Mouse (Mus musculus): Measurements from ENCODE around the gene Midn.

The Midn gene

GRCm38 (mm10) chr10:80129846-80130245, 18.2 kb upstream of the Midn start:
- no peak for DNase-seq (ENCODE audit: low read depth, low spot score)

DNA sequence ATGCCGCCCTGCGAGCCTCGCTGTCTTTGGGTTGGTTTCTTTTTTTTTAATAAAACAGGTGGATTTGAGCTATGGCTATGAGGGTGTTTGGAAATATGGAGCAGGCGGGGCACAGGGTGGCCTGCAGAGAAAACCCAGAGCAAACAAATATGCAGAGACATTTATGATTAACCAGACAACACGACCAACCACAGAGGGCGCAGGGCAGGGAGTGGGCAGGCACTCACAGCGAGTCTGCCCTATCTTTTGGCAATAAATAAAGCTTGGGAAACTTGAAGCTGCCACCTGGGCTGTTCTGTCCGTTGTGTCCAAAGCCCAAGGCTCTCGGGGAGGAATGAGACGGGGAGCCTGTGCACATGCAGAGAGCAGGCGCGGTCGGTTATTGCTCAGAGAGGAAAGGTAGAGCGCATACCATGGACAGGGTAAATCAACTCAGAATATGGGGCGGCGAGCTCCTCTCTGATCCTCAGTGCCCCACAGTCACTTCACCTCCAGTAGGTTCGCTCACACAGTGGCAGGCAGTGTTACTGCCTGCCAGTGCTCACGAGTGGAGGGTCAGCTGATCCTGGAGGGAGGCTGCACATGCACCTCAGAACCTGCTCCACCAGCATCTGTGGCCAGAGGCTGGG, 17.6 kb upstream of the Midn start:
- no peak for DNase-seq (ENCODE audit: low read depth, low spot score)

DNA sequence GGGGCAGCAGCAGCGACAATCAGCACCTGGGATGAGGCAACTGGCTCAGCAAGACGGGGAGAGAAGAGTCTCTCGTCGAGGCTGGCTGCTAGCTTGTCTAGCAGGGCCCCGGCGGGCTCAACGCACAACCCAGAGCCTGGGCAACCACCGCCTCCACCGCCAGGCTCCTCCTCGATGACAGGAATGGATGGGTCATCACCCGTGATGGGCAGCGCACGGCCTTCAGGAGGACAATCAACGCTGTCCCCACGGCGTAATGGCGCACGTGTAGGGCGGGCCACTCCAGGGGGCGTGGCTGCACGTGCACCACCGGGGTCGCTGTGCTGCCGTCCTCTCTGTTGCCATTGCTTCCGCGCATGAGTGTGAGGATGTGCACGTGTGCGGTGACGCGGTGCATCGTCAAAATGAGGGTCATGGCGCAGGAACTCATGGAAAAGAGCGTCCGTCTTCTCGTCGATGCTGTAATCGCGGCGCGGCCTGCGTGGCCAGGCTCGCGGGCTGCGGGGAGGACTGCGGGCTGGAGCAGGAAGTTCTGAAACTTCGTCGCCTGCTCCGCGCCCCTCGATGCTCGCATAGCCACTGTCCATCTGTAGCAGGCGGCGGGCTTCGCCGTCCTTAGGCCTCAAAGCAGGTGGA, 16.6 kb upstream of the Midn start:
- DNase-seq (ENCODE audit: low read depth, low spot score), result no peak

GRCm38 (mm10) chr10:80131952-80132350, 16.1 kb upstream of the Midn start:
- DNase-seq (ENCODE audit: low read depth, low spot score), result no peak

GRCm38 (mm10) chr10:80133226-80133849, 14.7 kb upstream of the Midn start:
- DNase-seq (ENCODE audit: low read depth, low spot score), result peak; percentile 71

- DNase-seq (ENCODE audit: low read depth, low spot score), result no peak
These were observed 13.7 kb upstream of the Midn start for GRCm38 (mm10) chr10:80134421-80134820.

DNA sequence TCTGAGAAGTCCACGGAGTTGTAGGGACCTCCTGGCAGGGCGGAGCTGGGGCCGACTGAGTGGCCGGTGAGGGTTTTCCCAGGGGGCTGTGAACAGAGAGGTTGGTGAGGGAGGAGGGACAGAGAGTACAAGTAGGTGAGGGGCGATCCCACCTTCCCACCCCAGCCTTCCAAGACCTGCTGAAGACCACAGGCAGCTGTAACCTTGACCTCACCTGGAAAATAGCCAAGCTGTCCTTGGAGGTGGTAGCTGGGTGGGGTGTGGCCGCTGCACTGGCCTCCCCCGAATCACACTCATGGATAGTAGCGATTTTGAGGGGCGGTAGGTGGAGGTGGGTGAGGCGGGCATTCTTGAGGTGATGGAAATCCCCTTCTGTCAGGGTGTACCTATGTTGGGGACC, 12.9 kb upstream of the Midn start:
- DNase-seq (ENCODE audit: low read depth, low spot score), result no peak

DNA sequence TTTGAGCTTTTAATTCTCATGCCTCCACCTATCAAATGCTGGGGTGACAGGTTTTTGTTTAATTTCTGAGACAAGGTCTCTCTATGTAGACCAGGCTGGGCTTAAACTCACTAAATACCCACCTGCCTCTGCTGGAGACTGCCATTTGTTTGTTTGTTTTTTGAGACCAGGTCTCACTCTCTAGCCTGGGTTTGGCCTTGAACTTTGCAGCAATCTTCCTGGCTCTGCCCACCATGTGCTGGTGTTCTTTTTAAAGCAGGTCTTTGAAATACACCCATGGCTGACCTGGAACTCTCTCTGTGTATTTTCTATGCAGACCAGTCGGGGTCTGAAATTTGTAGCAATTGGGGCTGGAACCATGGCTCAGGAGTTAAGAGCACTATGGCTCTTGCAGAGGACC, 12.4 kb upstream of the Midn start:
- no peak for DNase-seq (ENCODE audit: low read depth, low spot score)

GRCm38 (mm10) chr10:80136179-80136951, 11.7 kb upstream of the Midn start:
- DNase-seq (ENCODE audit: low read depth, low spot score), result no peak

- DNase-seq (ENCODE audit: low read depth, low spot score), result no peak
These were observed 11.0 kb upstream of the Midn start for GRCm38 (mm10) chr10:80136952-80137625.

DNA sequence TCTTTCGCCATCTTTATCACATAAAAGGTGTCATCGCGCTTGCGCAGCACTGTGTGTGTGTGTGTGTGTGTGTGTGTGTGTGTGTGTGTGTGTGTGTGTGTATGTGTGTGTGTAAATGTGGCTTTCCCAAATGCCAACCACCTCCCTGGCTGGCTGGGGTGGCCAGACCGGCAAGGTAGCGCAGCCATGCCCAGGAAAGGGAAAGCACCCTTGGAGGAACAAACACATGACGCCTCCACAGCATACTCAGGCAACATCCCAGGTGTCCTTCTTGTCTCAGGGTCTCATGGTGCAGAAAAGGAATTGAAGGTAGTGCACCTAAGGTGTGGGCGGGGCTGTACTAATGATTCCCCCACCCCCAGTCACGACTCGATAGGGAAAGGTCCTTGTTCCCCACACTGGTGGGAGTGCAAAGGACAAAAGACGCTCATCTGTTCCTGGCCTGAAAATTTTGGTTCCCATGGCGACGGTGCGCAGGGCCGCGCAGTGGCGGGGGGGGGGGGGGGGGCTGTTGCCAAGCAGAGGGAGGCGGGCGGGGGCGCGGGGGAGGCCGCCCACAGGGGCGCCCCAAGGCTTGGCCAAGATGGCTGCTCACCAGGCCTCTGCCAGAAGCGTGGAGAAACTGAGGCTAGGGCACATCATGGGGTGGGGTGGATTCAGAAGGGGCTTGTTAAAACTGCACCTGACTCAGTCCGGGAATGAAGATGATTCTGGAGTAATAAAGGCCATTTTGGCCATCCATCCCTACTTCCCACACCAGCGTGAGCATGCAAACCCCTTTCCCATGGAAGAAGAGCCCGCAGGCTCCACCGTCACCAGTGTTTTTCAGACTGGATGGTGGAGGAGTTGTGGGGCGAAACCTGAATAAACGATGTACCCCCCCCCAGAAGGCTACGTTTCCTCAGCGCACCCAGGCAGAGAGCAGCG, 10.2 kb upstream of the Midn start:
- DNase-seq (ENCODE audit: low read depth, low spot score), result no peak

DNA sequence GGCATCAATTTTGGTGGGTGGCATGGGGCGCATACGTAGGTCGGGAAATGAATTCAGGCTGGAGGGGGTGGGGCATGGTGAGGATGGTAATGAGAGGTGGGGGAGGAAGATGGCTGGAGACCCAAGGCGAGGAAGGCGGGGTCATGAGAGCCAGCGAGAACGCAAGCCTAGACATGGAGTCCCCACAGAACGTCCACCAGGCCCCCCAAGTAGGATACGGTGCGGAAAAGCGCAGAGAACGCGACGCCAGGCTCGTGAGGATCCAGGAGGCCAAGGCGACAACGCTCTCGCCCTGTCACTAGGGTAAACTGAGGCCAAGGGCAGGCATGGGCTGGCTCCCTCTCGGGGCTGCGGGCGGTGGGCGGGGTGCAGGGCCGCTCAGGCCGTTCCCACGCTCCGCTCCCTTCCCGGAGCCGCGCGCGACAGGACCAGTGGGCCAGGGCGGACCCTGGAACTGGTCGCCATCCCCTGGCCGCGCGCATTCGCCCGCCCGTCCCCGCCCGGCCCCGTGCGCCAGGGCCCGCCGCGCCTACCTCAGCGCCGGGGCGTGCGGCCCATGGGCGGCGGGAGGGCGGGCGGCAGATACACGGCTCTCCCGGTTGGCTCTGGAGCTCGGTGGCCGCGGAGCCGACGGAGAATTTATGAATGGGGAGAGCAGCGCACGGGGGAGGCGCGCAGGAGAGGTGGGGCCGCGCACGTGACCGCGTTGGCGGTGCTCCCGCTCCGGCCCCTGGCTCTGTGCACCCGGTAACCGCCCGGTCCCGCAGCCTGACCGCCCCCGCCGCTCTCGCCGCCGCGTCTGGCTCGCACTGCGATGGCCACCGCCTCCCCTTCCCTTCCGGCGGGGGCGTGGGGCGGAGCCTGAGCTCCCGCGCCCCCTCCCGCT, 9.3 kb upstream of the Midn start, which contains the start of gene Atp5d:
Atp5d (plus strand) TSS at position 80 of the 886 bp plus-strand sequence.
- DNase-seq (ENCODE audit: low read depth, low spot score), result no peak

GRCm38 (mm10) chr10:80139439-80139775, 8.7 kb upstream of the Midn start:
- no peak for DNase-seq (ENCODE audit: low read depth, low spot score)

DNA sequence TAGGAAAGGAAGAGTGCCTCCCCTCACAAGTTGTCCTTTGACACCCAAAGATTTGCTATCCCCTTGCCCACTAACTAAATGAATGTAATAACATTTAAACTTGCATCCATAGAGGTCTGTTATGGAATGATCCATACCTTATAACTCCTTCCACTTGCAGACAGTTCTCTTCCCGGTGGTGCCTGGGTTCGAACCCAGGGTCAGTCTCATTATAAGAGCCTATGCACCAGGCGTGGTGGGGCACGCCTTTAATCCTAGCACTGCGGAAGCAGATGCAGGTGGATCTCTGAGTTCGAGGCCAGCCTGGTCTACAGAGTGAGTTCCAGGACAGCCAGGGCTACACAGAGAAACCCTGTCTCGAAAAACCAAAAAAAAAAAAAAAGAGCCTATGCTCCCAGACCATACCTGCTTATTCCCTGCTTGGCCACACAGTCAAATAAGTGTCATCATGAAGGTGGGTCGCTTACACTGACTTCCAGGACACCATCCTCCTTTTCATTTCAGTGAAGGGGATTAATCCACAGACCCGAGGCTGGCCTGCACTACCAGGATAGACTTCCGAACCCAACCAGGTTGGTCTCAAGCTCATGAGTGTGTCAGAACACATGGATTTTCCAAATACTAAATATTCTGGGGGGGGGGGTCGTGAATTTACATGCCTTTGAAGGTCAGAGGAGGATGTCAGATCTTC, 8.0 kb upstream of the Midn start:
- DNase-seq (ENCODE audit: low read depth, low spot score), result no peak

- DNase-seq (ENCODE audit: low read depth, low spot score), result no peak
These were observed 7.4 kb upstream of the Midn start, which contains the start of gene Cbarp for GRCm38 (mm10) chr10:80140666-80141035. Cbarp (minus strand) TSS chr10:80140835.

DNA sequence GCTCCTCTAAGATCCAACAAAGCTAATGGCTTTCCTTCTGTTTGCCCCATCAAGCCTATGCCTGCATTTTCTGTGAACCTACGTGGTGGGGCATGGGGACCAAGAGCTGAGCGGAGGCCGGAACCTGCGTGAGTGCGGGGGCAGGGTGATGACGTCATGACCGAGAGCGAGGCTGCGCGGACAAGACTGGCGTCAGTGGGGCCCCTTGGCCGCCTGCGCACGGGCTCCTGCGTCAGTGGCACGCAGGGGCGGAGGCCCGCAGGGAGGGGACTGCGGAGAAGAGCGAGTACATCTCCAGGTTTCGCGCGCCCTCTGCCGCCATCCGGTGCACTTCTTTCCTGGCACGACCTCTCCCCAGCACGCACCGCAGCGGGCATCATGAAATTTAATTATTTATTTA, 6.8 kb upstream of the Midn start:
- peak; percentile 97 for DNase-seq (ENCODE audit: low read depth, low spot score)

- DNase-seq (ENCODE audit: low read depth, low spot score), result peak; percentile 98
These were observed 6.1 kb upstream of the Midn start for GRCm38 (mm10) chr10:80141786-80142529.

DNA sequence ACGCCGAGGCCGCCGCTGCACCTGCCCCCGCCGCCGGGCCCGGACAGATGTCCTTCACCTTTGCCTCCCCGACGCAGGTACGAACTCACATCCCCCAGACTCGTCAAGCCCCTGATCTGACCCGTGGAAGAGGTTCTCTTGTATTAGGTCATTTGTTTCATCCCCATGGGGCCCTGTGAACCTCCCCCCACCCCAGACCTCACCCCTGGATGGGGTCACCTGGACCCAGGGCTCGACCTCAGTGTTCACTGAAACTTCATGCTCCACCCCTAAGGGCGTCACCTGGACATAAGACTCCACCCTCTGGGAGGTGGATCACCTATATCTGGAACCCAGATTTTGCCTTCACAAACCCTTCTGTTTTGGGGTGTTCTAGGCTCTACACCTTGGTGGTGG, 5.5 kb upstream of the Midn start:
- no peak for DNase-seq (ENCODE audit: low read depth, low spot score)
